Mouse (Mus musculus) cortical plate, adult 2 months (tissue): Measurements from ENCODE around the gene Dap. TPM values are rescaled to one million over a fixed set of nuclear protein-coding genes. Genes with fewer than 3 reads are reported as not detected.

Experiments used
- H3K27ac ChIP-seq: fragments of 200-500 bp; 2 replicates; pipeline ENCODE4 v1.5.1; 2012; ENCODE audit warnings: low read length, control low read depth, inconsistent platforms; ENCODE audit not compliant: insufficient read depth
- H3K4me1 ChIP-seq: fragments of 200-500 bp; 2 replicates; pipeline ENCODE4 v1.6.1; 2011; ENCODE audit warnings: low read length; ENCODE audit not compliant: control insufficient read depth, insufficient read depth
- H3K4me3 ChIP-seq: fragments of 200-500 bp; 2 replicates; pipeline ENCODE4 v1.5.1; 2011; ENCODE audit warnings: mild to moderate bottlenecking, low read length, control low read depth; ENCODE audit not compliant: insufficient read depth
- CTCF ChIP-seq: fragments of 200-500 bp; IDR thresholded peaks from 2 replicates; pipeline ENCODE4 v1.5.1; 2011; ENCODE audit warnings: mild to moderate bottlenecking, control low read depth, low read length; ENCODE audit not compliant: insufficient read depth; ENCODE audit errors: extremely low read depth
- POLR2A ChIP-seq: fragments of 200-500 bp; IDR thresholded peaks from 2 replicates; pipeline ENCODE4 v1.6.1; 2011; ENCODE audit warnings: mild to moderate bottlenecking, low read length, control low read depth; ENCODE audit not compliant: insufficient read depth; ENCODE audit errors: extremely low read depth
- polyA plus RNA-seq: library from polyadenylated mRNA; depleted of rRNA; stranded (reverse); fragments of >200 nt; gene quantifications from 2 replicates; pipeline ENCODE4 v1.2.3, GENCODE M21; 2012

The Dap gene
- polyA plus RNA-seq, 1 experiment: 11.3 TPM

- H3K27ac ChIP-seq: no peak overlapping the region
- no peak overlapping the region for H3K4me3 ChIP-seq
- TF ChIP-seq POLR2A (no peak), CTCF (no peak)
- H3K4me1 ChIP-seq: no peaks in the 10 kb centered on the region
Observed at GRCm38 (mm10) chr15:31279120-31279519, 55.0 kb downstream of the Dap start.

- H3K27ac ChIP-seq: no peak overlapping the region
- H3K4me3 ChIP-seq: no peak overlapping the region
- H3K4me1 ChIP-seq: no peaks in the 10 kb centered on the region
- TF ChIP-seq CTCF: no peak
- TF ChIP-seq POLR2A: no peak
Observed at GRCm38 (mm10) chr15:31279577-31280004, 55.5 kb downstream of the Dap start.

GRCm38 (mm10) chr15:31280059-31280458 lies 55.9 kb downstream of the Dap start:
- no peak for TF ChIP-seq POLR2A
- TF ChIP-seq CTCF: no peak

GRCm38 (mm10) chr15:31280683-31281082 lies 56.6 kb downstream of the Dap start:
- H3K4me1 ChIP-seq: peaks cover 5% of the 10 kb centered on the region
- H3K27ac ChIP-seq: no peak overlapping the region
- H3K4me3 ChIP-seq: no peak overlapping the region
- TF ChIP-seq POLR2A: no peak

More at GRCm38 (mm10) chr15:31280059-31280458, 55.9 kb downstream of the Dap start:
- H3K4me1 ChIP-seq: peaks cover under 1% of the 10 kb centered on the region
- no peak overlapping the region for H3K27ac ChIP-seq
- no peak overlapping the region for H3K4me3 ChIP-seq

GRCm38 (mm10) chr15:31281830-31282229 lies 57.7 kb downstream of the Dap start:
- H3K27ac ChIP-seq: no peak overlapping the region
- H3K4me3 ChIP-seq: no peak overlapping the region
- H3K4me1 ChIP-seq: peaks cover 5% of the 10 kb centered on the region
- TF ChIP-seq CTCF (no peak), POLR2A (no peak)

- H3K27ac ChIP-seq: no peak overlapping the region
- H3K4me3 ChIP-seq: no peak overlapping the region
- peaks cover 5% of the 10 kb centered on the region for H3K4me1 ChIP-seq
- TF ChIP-seq CTCF (no peak), POLR2A (no peak)
Observed at GRCm38 (mm10) chr15:31282353-31282752, 58.2 kb downstream of the Dap start.

GRCm38 (mm10) chr15:31284142-31284541 lies 60.0 kb downstream of the Dap start:
- TF ChIP-seq POLR2A: no peak
- TF ChIP-seq CTCF: peak; percentile 35
- no peak overlapping the region for H3K4me3 ChIP-seq
- peaks cover 5% of the 10 kb centered on the region for H3K4me1 ChIP-seq
- H3K27ac ChIP-seq: no peak overlapping the region

- peaks cover 5% of the 10 kb centered on the region for H3K4me1 ChIP-seq
- TF ChIP-seq CTCF (no peak), POLR2A (no peak)
- no peak overlapping the region for H3K4me3 ChIP-seq
- H3K27ac ChIP-seq: no peak overlapping the region
Observed at GRCm38 (mm10) chr15:31284922-31285631, 61.0 kb downstream of the Dap start.

GRCm38 (mm10) chr15:31285695-31286094 lies 61.6 kb downstream of the Dap start:
- H3K27ac ChIP-seq: no peak overlapping the region

GRCm38 (mm10) chr15:31292627-31293026 lies 68.5 kb downstream of the Dap start:
- no peaks in the 10 kb centered on the region for H3K4me1 ChIP-seq
- no peak for TF ChIP-seq CTCF
- no peak for TF ChIP-seq POLR2A
- no peak overlapping the region for H3K27ac ChIP-seq
- H3K4me3 ChIP-seq: no peak overlapping the region

More at GRCm38 (mm10) chr15:31285695-31286094, 61.6 kb downstream of the Dap start:
- Histone ChIP-seq H3K4me1 (peaks cover 5% of the 10 kb centered on the region), H3K4me3 (no peak overlapping the region)
- TF ChIP-seq CTCF (no peak), POLR2A (no peak)

GRCm38 (mm10) chr15:31294311-31294710 lies 70.2 kb downstream of the Dap start:
- Histone ChIP-seq H3K4me1 (peaks cover under 1% of the 10 kb centered on the region; the same call in 1 of the 2 replicates), H3K27ac (no peak overlapping the region), H3K4me3 (no peak overlapping the region)
- TF ChIP-seq POLR2A (no peak), CTCF (no peak)
